Mouse (Mus musculus): ENCODE results near the gene Otulin.

GRCm38 (mm10) chr15:27498078-27498477, 132.4 kb downstream of the Otulin start:
- TF ChIP-seq CTCF (IDR thresholded peaks at IDR 0.05; ENCODE audit: insufficient read depth, low read depth, low read length) (no peak), POLR2A (IDR thresholded peaks at IDR 0.05; ENCODE audit: insufficient read depth, low read depth, low read length) (no peak)
